Mouse (Mus musculus) stomach, embryonic 14.5 days (tissue): ENCODE data around the gene Pxdc1. TPM values are rescaled to one million over a fixed set of nuclear protein-coding genes. Genes with fewer than 3 reads are reported as not detected.

Experiments
- ATAC-seq: fragments of 200-750 bp; cut with Nextera tagmentation; 2 replicates; pipeline ENCODE4 v1.8.0; 2017; ENCODE audit warnings: low read depth, moderate TSS enrichment; ENCODE audit not compliant: insufficient number of reproducible peaks, insufficient read depth, low FRiP score
- H3K27ac ChIP-seq: fragments of 300-500 bp; sonication (generic); 2 replicates; pipeline ENCODE4 v1.5.1; 2014; ENCODE audit warnings: mild to moderate bottlenecking, low read length, moderate library complexity, mixed read lengths
- H3K27me3 ChIP-seq: fragments of 300-500 bp; sonication (generic); 2 replicates; pipeline ENCODE4 v1.6.1; 2014; ENCODE audit warnings: low read length, control low read depth, mixed read lengths; ENCODE audit not compliant: control insufficient read depth, insufficient read depth
- H3K36me3 ChIP-seq: fragments of 300-500 bp; sonication (generic); 2 replicates; pipeline ENCODE4 v1.6.1; 2014; ENCODE audit warnings: mild to moderate bottlenecking, control low read depth, low read length, moderate library complexity, mixed read lengths; ENCODE audit not compliant: control insufficient read depth, insufficient read depth
- H3K4me1 ChIP-seq: fragments of 300-500 bp; sonication (generic); 2 replicates; pipeline ENCODE4 v1.6.1; 2014; ENCODE audit warnings: low read length, control low read depth, mixed read lengths; ENCODE audit not compliant: control insufficient read depth, insufficient read depth
- H3K4me2 ChIP-seq: fragments of 300-500 bp; sonication (generic); replicated peaks from 2 replicates; pipeline ENCODE4 v1.6.1; 2014; ENCODE audit warnings: low read depth, low read length, control low read depth
- H3K4me3 ChIP-seq: fragments of 300-500 bp; sonication (generic); 2 replicates; pipeline ENCODE4 v1.5.1; 2014; ENCODE audit warnings: low read depth, low read length, control low read depth
- H3K9ac ChIP-seq: fragments of 300-500 bp; sonication (generic); replicated peaks from 2 replicates; pipeline ENCODE4 v1.6.1; 2014; ENCODE audit warnings: low read depth, mild to moderate bottlenecking, control low read depth, low read length, moderate library complexity, mixed read lengths
- H3K9me3 ChIP-seq: fragments of 300-500 bp; sonication (generic); 2 replicates; pipeline ENCODE4 v1.6.1; 2016; ENCODE audit warnings: low read depth, low read length, control low read depth; ENCODE audit not compliant: control insufficient read depth
- WGBS: fragments of 180-500 bp; shearing (Covaris S2); extraction: QIAGEN DNeasy Blood & Tissue Kit; methylation state at CpG from one replicate; pipeline ENCODE4 v1.1.7; 2014; 5-methylcytosine and 5-hydroxymethylcytosine counted together
- polyA plus RNA-seq: library from polyadenylated mRNA; unstranded; fragments of >200 nt; fragmentation: Nextera tagmentation; extraction: Ambion mirVana; gene quantifications from 2 replicates; pipeline ENCODE4 v1.2.1, GENCODE M21; 2014

Gene Pxdc1
- 11.8 and 12.5 TPM in 2 replicates for polyA plus RNA-seq

- Histone ChIP-seq H3K27ac (peak within 1 kb of the TSS; percentile 76; the same call in 1 of the 2 replicates), H3K4me1 (peaks cover 9% of the 10 kb centered on the region), H3K9me3 (no peaks in the 10 kb centered on the region), H3K27me3 (no peaks in the 10 kb centered on the region), H3K36me3 (no peaks in the 10 kb centered on the region), H3K9ac (peak within 1 kb of the TSS; percentile 53), H3K4me3 (peak within 1 kb of the TSS; percentile 55), H3K4me2 (peak within 1 kb of the TSS; percentile 94)
- ATAC-seq = no peak; the same call in 1 of the 2 replicates
- WGBS = 7% methylated on average over 9 of the region's 9 CpGs
Measured at GRCm38 (mm10) chr13:34653391-34653790, at the start of gene Pxdc1. TSS of gene Pxdc1 (minus strand) at chr13:34653486.

GRCm38 (mm10) chr13:34700630-34701029, 47.3 kb upstream of the Pxdc1 start:
- Histone ChIP-seq H3K9me3 (no peaks in the 10 kb centered on the region), H3K4me1 (no peaks in the 10 kb centered on the region), H3K4me2 (no peak overlapping the region), H3K27ac (no peak overlapping the region), H3K27me3 (no peaks in the 10 kb centered on the region), H3K36me3 (no peaks in the 10 kb centered on the region), H3K9ac (no peak overlapping the region), H3K4me3 (no peak overlapping the region)
- WGBS = 81% methylated on average over 1 of the region's 1 CpGs
- no peak for ATAC-seq

- H3K4me3 ChIP-seq = no peak overlapping the region
- no peak overlapping the region for H3K27ac ChIP-seq
- H3K36me3 ChIP-seq = no peaks in the 10 kb centered on the region
- H3K4me2 ChIP-seq = no peak overlapping the region
- WGBS = 61% methylated on average over 2 of the region's 2 CpGs
- H3K9ac ChIP-seq = no peak overlapping the region
- no peaks in the 10 kb centered on the region for H3K4me1 ChIP-seq
- ATAC-seq = no peak
- no peaks in the 10 kb centered on the region for H3K9me3 ChIP-seq
- H3K27me3 ChIP-seq = no peaks in the 10 kb centered on the region
Measured at GRCm38 (mm10) chr13:34700091-34700490, 46.8 kb upstream of the Pxdc1 start.

GRCm38 (mm10) chr13:34696734-34697332, 43.5 kb upstream of the Pxdc1 start:
- H3K4me1 ChIP-seq = no peaks in the 10 kb centered on the region
- H3K4me3 ChIP-seq = no peak overlapping the region
- no peaks in the 10 kb centered on the region for H3K27me3 ChIP-seq
- H3K36me3 ChIP-seq = no peaks in the 10 kb centered on the region
- WGBS = 72% methylated on average over 7 of the region's 7 CpGs
- no peak for ATAC-seq
- no peak overlapping the region for H3K9ac ChIP-seq
- H3K9me3 ChIP-seq = no peaks in the 10 kb centered on the region
- no peak overlapping the region for H3K4me2 ChIP-seq
- H3K27ac ChIP-seq = no peak overlapping the region

GRCm38 (mm10) chr13:34693111-34693510, 39.8 kb upstream of the Pxdc1 start:
- no peaks in the 10 kb centered on the region for H3K9me3 ChIP-seq
- no peak overlapping the region for H3K4me2 ChIP-seq
- H3K27me3 ChIP-seq = no peaks in the 10 kb centered on the region
- no peaks in the 10 kb centered on the region for H3K36me3 ChIP-seq
- H3K9ac ChIP-seq = no peak overlapping the region
- no peaks in the 10 kb centered on the region for H3K4me1 ChIP-seq
- no peak overlapping the region for H3K4me3 ChIP-seq
- H3K27ac ChIP-seq = no peak overlapping the region
- 49% methylated on average over 6 of the region's 6 CpGs for WGBS
- ATAC-seq = no peak

- Histone ChIP-seq H3K4me1 (no peaks in the 10 kb centered on the region), H3K9ac (no peak overlapping the region), H3K27me3 (no peaks in the 10 kb centered on the region), H3K36me3 (no peaks in the 10 kb centered on the region), H3K4me2 (no peak overlapping the region), H3K4me3 (no peak overlapping the region), H3K9me3 (no peaks in the 10 kb centered on the region), H3K27ac (no peak overlapping the region)
- ATAC-seq = no peak
- WGBS = 83% methylated on average over 1 of the region's 1 CpGs
Measured at GRCm38 (mm10) chr13:34691049-34691448, 37.8 kb upstream of the Pxdc1 start.

GRCm38 (mm10) chr13:34685008-34685765, 31.9 kb upstream of the Pxdc1 start:
- no peak for ATAC-seq
- 71% methylated on average over 7 of the region's 7 CpGs for whole genome bisulfite sequencing

GRCm38 (mm10) chr13:34683762-34684488, 30.6 kb upstream of the Pxdc1 start:
- H3K9me3 ChIP-seq = no peaks in the 10 kb centered on the region

More at GRCm38 (mm10) chr13:34685008-34685765, 31.9 kb upstream of the Pxdc1 start:
- no peaks in the 10 kb centered on the region for H3K27me3 ChIP-seq
- H3K4me3 ChIP-seq = no peak overlapping the region
- no peaks in the 10 kb centered on the region for H3K4me1 ChIP-seq
- no peak overlapping the region for H3K27ac ChIP-seq
- H3K9ac ChIP-seq = no peak overlapping the region
- no peak overlapping the region for H3K4me2 ChIP-seq
- no peaks in the 10 kb centered on the region for H3K36me3 ChIP-seq
- H3K9me3 ChIP-seq = no peaks in the 10 kb centered on the region

More at GRCm38 (mm10) chr13:34683762-34684488, 30.6 kb upstream of the Pxdc1 start:
- Histone ChIP-seq H3K9ac (no peak overlapping the region), H3K4me1 (no peaks in the 10 kb centered on the region), H3K4me2 (no peak overlapping the region), H3K36me3 (no peaks in the 10 kb centered on the region), H3K27ac (no peak overlapping the region), H3K4me3 (no peak overlapping the region), H3K27me3 (no peaks in the 10 kb centered on the region)
- 92% methylated on average over 18 of the region's 18 CpGs for WGBS
- no peak for ATAC-seq
